Mouse (Mus musculus): ENCODE measurements around the gene Mnx1.

DNA sequence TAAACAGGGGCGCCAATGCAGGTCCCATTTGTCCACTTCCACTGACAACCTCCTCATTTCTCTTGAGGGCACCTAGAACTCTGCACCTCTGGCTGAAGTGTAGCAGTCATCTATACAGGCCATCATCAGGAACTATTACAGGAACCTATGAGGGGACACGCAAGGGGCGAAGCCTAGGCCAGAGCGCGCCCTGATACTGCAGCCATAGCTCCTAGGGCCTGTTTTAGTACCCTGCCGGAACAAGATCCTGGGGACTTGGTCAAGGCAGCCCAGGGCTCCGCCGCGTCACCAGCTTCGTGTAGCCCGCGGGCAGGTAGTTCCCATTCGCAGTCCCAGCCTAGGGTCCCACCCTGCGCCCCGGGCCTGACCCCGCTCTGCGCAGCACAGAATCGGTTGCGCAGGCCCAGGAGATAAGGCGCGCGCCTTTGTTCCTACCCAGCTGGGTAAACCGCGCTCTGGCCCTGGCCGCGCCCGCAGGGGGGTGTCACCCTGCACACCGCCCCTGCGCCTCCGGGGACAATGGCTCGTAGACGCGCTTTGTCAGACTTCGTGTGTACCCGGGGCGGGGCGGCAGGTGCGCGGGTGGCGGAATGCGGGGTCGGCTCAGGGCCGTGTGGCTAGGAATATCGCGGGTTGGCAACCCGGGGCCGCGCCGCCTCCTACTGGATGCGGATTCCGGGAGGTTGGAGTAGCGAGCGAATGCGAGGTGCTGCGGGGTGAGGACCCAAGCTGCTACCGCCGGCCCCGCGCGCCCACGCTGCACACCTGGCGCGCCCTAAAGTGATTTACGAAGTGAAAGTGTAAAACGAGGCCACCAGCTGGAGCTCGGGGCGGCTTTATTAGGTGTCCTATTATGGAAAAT lies 10.6 kb downstream of the Mnx1 start:
- TF ChIP-seq EP300 (optimal IDR thresholded peaks at IDR 0.05) (no peak), CTCF (IDR thresholded peaks at IDR 0.05; ENCODE audit: low read depth) (peak; percentile 15; the same call in 1 of the 2 replicates)
